Mouse (Mus musculus): ENCODE data around the gene Sar1b. TPM values are rescaled to one million over a fixed set of nuclear protein-coding genes. Genes with fewer than 3 reads are reported as not detected.

The Sar1b gene
- 341 TPM for polyA plus RNA-seq (2014; fragmentation: Illumina TruSeq; extraction: RNeasy Lipid Tissue Mini Kit (QIAGEN cat#74804); ENCODE audit: low read depth, low replicate concordance)

GRCm38 (mm10) chr11:51763213-51763907 lies at the start of gene Sar1b, which contains the start of gene Sec24a:
Gene Sar1b, plus strand, starts transcription at chr11:51763687.
Gene Sec24a, minus strand, starts transcription at chr11:51763634.

Other genes with a start within 250 kb of the Sar1b start
- gene Phykpl, start 178.9 kb upstream of the Sar1b start, polyA plus RNA-seq (2014; fragmentation: Illumina TruSeq; extraction: RNeasy Lipid Tissue Mini Kit (QIAGEN cat#74804); ENCODE audit: low read depth, low replicate concordance), result 23.4 TPM
- gene Hnrnpab, start 156.8 kb upstream of the Sar1b start, polyA plus RNA-seq (2014; fragmentation: Illumina TruSeq; extraction: RNeasy Lipid Tissue Mini Kit (QIAGEN cat#74804); ENCODE audit: low read depth, low replicate concordance), result 434 TPM
- gene Nhp2, start 144.0 kb upstream of the Sar1b start, polyA plus RNA-seq (2014; fragmentation: Illumina TruSeq; extraction: RNeasy Lipid Tissue Mini Kit (QIAGEN cat#74804); ENCODE audit: low read depth, low replicate concordance), result 1.8 TPM
- 13.9 TPM for gene Rmnd5b, start 127.8 kb upstream of the Sar1b start, polyA plus RNA-seq (2014; fragmentation: Illumina TruSeq; extraction: RNeasy Lipid Tissue Mini Kit (QIAGEN cat#74804); ENCODE audit: low read depth, low replicate concordance)
- gene N4bp3, start 112.8 kb upstream of the Sar1b start, polyA plus RNA-seq (2014; fragmentation: Illumina TruSeq; extraction: RNeasy Lipid Tissue Mini Kit (QIAGEN cat#74804); ENCODE audit: low read depth, low replicate concordance), result not detected
- gene D930048N14Rik, start 112.7 kb upstream of the Sar1b start, polyA plus RNA-seq (2014; fragmentation: Illumina TruSeq; extraction: RNeasy Lipid Tissue Mini Kit (QIAGEN cat#74804); ENCODE audit: low read depth, low replicate concordance), result 0.47 TPM
- gene 0610009B22Rik, start 74.8 kb upstream of the Sar1b start, polyA plus RNA-seq (2014; fragmentation: Illumina TruSeq; extraction: RNeasy Lipid Tissue Mini Kit (QIAGEN cat#74804); ENCODE audit: low read depth, low replicate concordance), result 104 TPM
- 41.9 TPM for gene Sec24a, start 53 bp upstream of the Sar1b start, polyA plus RNA-seq (2014; fragmentation: Illumina TruSeq; extraction: RNeasy Lipid Tissue Mini Kit (QIAGEN cat#74804); ENCODE audit: low read depth, low replicate concordance)
- gene Jade2, start 94.0 kb downstream of the Sar1b start, polyA plus RNA-seq (2014; fragmentation: Illumina TruSeq; extraction: RNeasy Lipid Tissue Mini Kit (QIAGEN cat#74804); ENCODE audit: low read depth, low replicate concordance), result 6.2 TPM
- 26.1 TPM for gene Cdkn2aipnl, start 204.0 kb downstream of the Sar1b start, polyA plus RNA-seq (2014; fragmentation: Illumina TruSeq; extraction: RNeasy Lipid Tissue Mini Kit (QIAGEN cat#74804); ENCODE audit: low read depth, low replicate concordance)
- 460 TPM for gene Ube2b, start 237.1 kb downstream of the Sar1b start, polyA plus RNA-seq (2014; fragmentation: Illumina TruSeq; extraction: RNeasy Lipid Tissue Mini Kit (QIAGEN cat#74804); ENCODE audit: low read depth, low replicate concordance)
- gene Cdkl3, start 240.5 kb downstream of the Sar1b start, polyA plus RNA-seq (2014; fragmentation: Illumina TruSeq; extraction: RNeasy Lipid Tissue Mini Kit (QIAGEN cat#74804); ENCODE audit: low read depth, low replicate concordance), result 9.0 TPM